Mouse (Mus musculus): Measurements from ENCODE around the gene Dgkg.

DNA sequence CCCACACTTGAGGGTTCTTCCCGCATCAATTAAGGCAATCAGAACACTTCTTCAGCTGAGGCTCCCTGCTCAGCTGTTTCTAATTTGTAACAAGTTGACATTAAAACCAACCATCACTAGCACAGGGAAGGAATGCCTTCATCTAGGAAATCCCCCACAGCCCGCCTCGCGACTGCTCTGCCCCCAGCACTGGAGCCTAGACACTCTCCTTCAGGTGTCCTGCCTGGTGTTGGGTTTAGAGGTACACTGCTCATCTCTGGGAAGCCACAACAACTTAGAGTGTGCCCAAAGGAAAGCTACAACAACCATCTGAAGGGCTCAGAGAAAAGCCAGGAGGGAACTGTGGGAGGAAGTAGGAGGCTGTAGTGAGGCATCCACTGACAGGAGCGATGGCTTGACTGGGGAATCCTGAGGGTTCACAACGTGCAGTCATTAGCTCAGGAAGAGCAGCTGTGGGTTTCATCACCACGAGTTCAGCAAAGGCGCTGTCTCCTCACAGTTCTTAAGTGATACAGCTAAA lies 30.8 kb upstream of the Dgkg start:
- TF ChIP-seq CTCF (IDR thresholded peaks at IDR 0.05; ENCODE audit: low read depth, low read length) (no peak), GATA1 (IDR thresholded peaks at IDR 0.05; ENCODE audit: borderline replicate concordance, low read length) (no peak), TAL1 (conservative IDR thresholded peaks at IDR 0.05; ENCODE audit: low read depth, low read length) (no peak), POLR2AphosphoS5 (IDR thresholded peaks at IDR 0.05; ENCODE audit: insufficient replicate concordance, low read depth, low read length) (no peak), GATA2 (IDR thresholded peaks at IDR 0.05; ENCODE audit: borderline replicate concordance, low read depth, low read length) (no peak)

Data from G1E (cell line).